Mouse (Mus musculus) stomach, postnatal 0 days (tissue): ENCODE measurements at regions not wholly inside any gene's neighbourhood (a gene's known extent, or its start where the extent isn't known, plus 50 kb on each side); places are given as distances from the start of the nearest gene placed in this dataset.
A peak's percentile ranks its signal among the peaks of the same experiment; 100 is the strongest.

ENCODE experiments used
- ATAC-seq: fragments of 200-750 bp; cut with Nextera tagmentation; 2 replicates; pipeline ENCODE4 v1.8.0; 2017; ENCODE audit not compliant: low FRiP score, low TSS enrichment
- DNase-seq: peaks from one replicate; pipeline ENCODE4 v3.0.0-alpha.2; 2016; ENCODE audit warnings: low spot score
- H3K27ac ChIP-seq: fragments of 300-500 bp; sonication (generic); replicated peaks from 2 replicates; pipeline ENCODE4 v1.5.1; 2014; ENCODE audit warnings: mild to moderate bottlenecking, control low read depth
- H3K27me3 ChIP-seq: fragments of 300-500 bp; sonication (generic); 2 replicates; pipeline ENCODE4 v1.6.1; 2014; ENCODE audit warnings: low read length; ENCODE audit not compliant: control insufficient read depth, insufficient read depth
- H3K36me3 ChIP-seq: fragments of 300-500 bp; sonication (generic); 2 replicates; pipeline ENCODE4 v1.6.1; 2014; ENCODE audit warnings: low read length, mixed read lengths; ENCODE audit not compliant: control insufficient read depth, insufficient read depth
- H3K4me1 ChIP-seq: fragments of 300-500 bp; sonication (generic); replicated peaks from 2 replicates; pipeline ENCODE4 v1.6.1; 2014; ENCODE audit warnings: antibody characterized with exemption; ENCODE audit not compliant: control insufficient read depth, insufficient read depth
- H3K4me2 ChIP-seq: fragments of 300-500 bp; sonication (generic); replicated peaks from 2 replicates; pipeline ENCODE4 v1.6.1; 2014; ENCODE audit warnings: low read depth, mild to moderate bottlenecking, control low read depth, moderate library complexity
- H3K4me3 ChIP-seq: fragments of 300-500 bp; sonication (generic); 2 replicates; pipeline ENCODE4 v1.5.1; 2014; ENCODE audit warnings: low read depth, low read length, control low read depth
- H3K9ac ChIP-seq: fragments of 300-500 bp; sonication (generic); 2 replicates; pipeline ENCODE4 v1.6.1; 2014; ENCODE audit warnings: mild to moderate bottlenecking, low read length, control low read depth, mixed read lengths
- H3K9me3 ChIP-seq: fragments of 300-500 bp; sonication (generic); 2 replicates; pipeline ENCODE4 v1.6.1; 2016; ENCODE audit warnings: low read length; ENCODE audit not compliant: control insufficient read depth
- CTCF ChIP-seq: IDR thresholded peaks from 2 replicates; pipeline ENCODE4 v1.5.1; 2016; ENCODE audit warnings: antibody characterized with exemption, low read depth, mild to moderate bottlenecking, moderate library complexity
- EP300 ChIP-seq: optimal IDR thresholded peaks from 2 replicates; pipeline ENCODE3; 2016; ENCODE audit warnings: antibody characterized with exemption
- WGBS: fragments of 180-500 bp; shearing (Covaris S2); extraction: QIAGEN DNeasy Blood & Tissue Kit; methylation state at CpG from one replicate; pipeline ENCODE4 v1.1.7; 2014; 5-methylcytosine and 5-hydroxymethylcytosine counted together

- no peaks in the 10 kb centered on the region for H3K36me3 ChIP-seq
- H3K4me2 ChIP-seq, result no peak overlapping the region
- no peak overlapping the region for H3K4me3 ChIP-seq
- no peaks in the 10 kb centered on the region for H3K9me3 ChIP-seq
- TF ChIP-seq CTCF (no peak), EP300 (no peak)
- peak overlapping the region; percentile 40 for H3K27ac ChIP-seq
- no peaks in the 10 kb centered on the region for H3K4me1 ChIP-seq
- WGBS, result 77% methylated on average over 5 of the region's 5 CpGs
- DNase-seq (no peak), ATAC-seq (no peak)
- H3K27me3 ChIP-seq, result no peaks in the 10 kb centered on the region
- no peak overlapping the region for H3K9ac ChIP-seq
Measured at GRCm38 (mm10) chr17:14517368-14517767, 176.7 kb downstream of the Thbs2 start.

GRCm38 (mm10) chr17:14516097-14516496, 177.9 kb downstream of the Thbs2 start:
- Histone ChIP-seq H3K9me3 (no peaks in the 10 kb centered on the region), H3K4me3 (no peak overlapping the region), H3K4me2 (no peak overlapping the region), H3K36me3 (no peaks in the 10 kb centered on the region), H3K27ac (no peak overlapping the region), H3K27me3 (no peaks in the 10 kb centered on the region), H3K9ac (no peak overlapping the region), H3K4me1 (no peaks in the 10 kb centered on the region)
- 10% methylated on average over 8 of the region's 8 CpGs for WGBS
- peak; percentile 68 for DNase-seq
- ATAC-seq, result peak; percentile 35; the same call in 1 of the 2 replicates
- no peak for TF ChIP-seq EP300
- peak; percentile 88 for TF ChIP-seq CTCF

- H3K4me2 ChIP-seq, result no peak overlapping the region
- no peak for ATAC-seq
Measured at GRCm38 (mm10) chr17:14513454-14513853, 180.6 kb downstream of the Thbs2 start.

GRCm38 (mm10) chr17:14510486-14510885, 183.5 kb downstream of the Thbs2 start:
- 32% methylated on average over 6 of the region's 6 CpGs for WGBS
- Histone ChIP-seq H3K27me3 (no peaks in the 10 kb centered on the region), H3K4me2 (no peak overlapping the region), H3K36me3 (no peaks in the 10 kb centered on the region), H3K4me3 (no peak overlapping the region), H3K4me1 (no peaks in the 10 kb centered on the region), H3K9ac (no peak overlapping the region), H3K9me3 (no peaks in the 10 kb centered on the region), H3K27ac (no peak overlapping the region)
- no peak for DNase-seq
- ATAC-seq, result no peak
- no peak for TF ChIP-seq EP300
- no peak for TF ChIP-seq CTCF

More at GRCm38 (mm10) chr17:14513454-14513853, 180.6 kb downstream of the Thbs2 start:
- H3K9me3 ChIP-seq, result no peaks in the 10 kb centered on the region
- no peak for DNase-seq
- H3K27me3 ChIP-seq, result no peaks in the 10 kb centered on the region
- TF ChIP-seq EP300 (no peak), CTCF (no peak)
- H3K4me3 ChIP-seq, result no peak overlapping the region
- no peaks in the 10 kb centered on the region for H3K4me1 ChIP-seq
- H3K36me3 ChIP-seq, result no peaks in the 10 kb centered on the region
- H3K9ac ChIP-seq, result no peak overlapping the region
- 64% methylated on average over 4 of the region's 4 CpGs for WGBS
- no peak overlapping the region for H3K27ac ChIP-seq

GRCm38 (mm10) chr17:14507111-14507510, 186.9 kb downstream of the Thbs2 start:
- Histone ChIP-seq H3K9me3 (no peaks in the 10 kb centered on the region), H3K4me1 (no peaks in the 10 kb centered on the region), H3K4me3 (no peak overlapping the region), H3K27ac (no peak overlapping the region), H3K4me2 (no peak overlapping the region), H3K9ac (no peak overlapping the region), H3K27me3 (no peaks in the 10 kb centered on the region), H3K36me3 (no peaks in the 10 kb centered on the region)
- 89% methylated on average over 3 of the region's 3 CpGs for WGBS
- DNase-seq, result no peak
- TF ChIP-seq CTCF (no peak), EP300 (no peak)
- ATAC-seq, result no peak

GRCm38 (mm10) chr17:14506123-14506522, 187.9 kb downstream of the Thbs2 start:
- Histone ChIP-seq H3K36me3 (no peaks in the 10 kb centered on the region), H3K27ac (no peak overlapping the region), H3K9ac (no peak overlapping the region)

More at GRCm38 (mm10) chr17:14506123-14506522, 187.9 kb downstream of the Thbs2 start:
- Histone ChIP-seq H3K4me2 (no peak overlapping the region), H3K9me3 (no peaks in the 10 kb centered on the region), H3K4me1 (no peaks in the 10 kb centered on the region), H3K4me3 (no peak overlapping the region), H3K27me3 (no peaks in the 10 kb centered on the region)
- TF ChIP-seq CTCF, result no peak
- no peak for TF ChIP-seq EP300
- no peak for ATAC-seq
- no peak for DNase-seq
